Mouse (Mus musculus) splenic B cell, adult 2 months (primary cell): Measurements from ENCODE around the gene Psip1.
A peak's percentile ranks its signal among the peaks of the same experiment; 100 is the strongest.

Experiments used
- DNase-seq: peaks from one replicate; pipeline ENCODE4 v3.0.0-alpha.2; 2011; ENCODE audit warnings: low read depth, low spot score
- H3K27me3 ChIP-seq: 2 replicates; pipeline ENCODE4 v1.6.1; 2012; ENCODE audit warnings: mild to moderate bottlenecking, low read length, moderate library complexity, mixed read lengths; ENCODE audit not compliant: control insufficient read depth, poor library complexity, insufficient read depth, severe bottlenecking
- H3K36me3 ChIP-seq: 2 replicates; pipeline ENCODE4 v1.6.1; 2012; ENCODE audit warnings: mild to moderate bottlenecking, low read length, moderate library complexity, mixed read lengths; ENCODE audit not compliant: control insufficient read depth, poor library complexity, insufficient read depth, severe bottlenecking

Psip1 gene

DNA sequence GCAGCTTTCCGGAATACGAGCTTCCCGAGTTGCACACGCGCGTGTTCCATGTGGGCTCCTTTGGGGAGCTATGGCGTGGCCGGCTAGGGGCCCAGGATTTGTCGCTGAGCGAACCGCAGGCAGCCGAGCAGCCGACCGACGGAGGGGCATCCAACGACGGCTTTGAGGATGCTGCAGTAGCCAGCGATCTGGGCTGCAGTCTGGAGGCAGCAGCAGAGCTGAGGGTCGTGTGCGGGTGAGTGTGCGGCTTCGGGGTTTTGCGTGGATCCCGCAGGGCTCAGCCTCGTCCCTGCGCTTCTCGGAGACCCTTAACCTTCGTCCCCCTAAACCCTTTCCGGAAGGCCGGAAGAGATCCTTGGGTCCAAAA, 68.5 kb downstream of the Psip1 start:
- DNase-seq: no peak
- H3K36me3 ChIP-seq: no peaks in the 10 kb centered on the region
- no peaks in the 10 kb centered on the region for H3K27me3 ChIP-seq

DNA sequence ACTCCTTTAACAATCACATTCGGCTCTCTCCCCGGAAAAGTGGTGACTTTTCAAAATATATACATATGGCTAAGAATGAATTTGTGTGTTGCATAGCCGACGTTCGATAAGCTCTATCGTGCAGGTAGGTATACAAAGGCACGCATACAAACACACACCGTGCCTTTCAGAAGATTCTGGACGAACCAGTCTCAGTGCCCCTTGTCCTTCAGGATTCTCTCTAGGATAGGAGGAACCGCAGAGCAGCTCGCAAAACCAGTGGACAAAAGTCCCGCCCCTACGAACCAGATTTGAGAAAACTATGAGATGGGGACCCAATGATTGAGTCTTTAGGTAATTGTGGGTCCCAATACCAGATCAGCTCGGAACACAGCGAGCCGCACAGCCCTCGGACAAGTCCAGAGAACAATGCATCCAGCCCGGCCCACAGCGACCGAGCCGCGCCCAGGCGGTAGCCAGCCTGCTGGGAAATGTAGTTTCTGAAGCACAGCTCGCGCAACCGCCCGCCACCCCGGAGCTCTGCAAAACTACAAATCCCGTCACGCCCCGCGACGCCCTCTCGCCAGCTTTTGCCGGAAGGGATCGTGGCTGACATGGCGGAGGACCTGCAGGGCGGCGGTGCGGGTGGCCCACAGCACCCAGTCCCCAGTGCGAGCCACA, 69.0 kb downstream of the Psip1 start, which contains the start of gene Snapc3:
Gene Snapc3, plus strand, starts transcription at position 565 of the 660 bp plus-strand sequence.
- peak; percentile 95 for DNase-seq
- Histone ChIP-seq H3K27me3 (no peaks in the 10 kb centered on the region), H3K36me3 (no peaks in the 10 kb centered on the region)

DNA sequence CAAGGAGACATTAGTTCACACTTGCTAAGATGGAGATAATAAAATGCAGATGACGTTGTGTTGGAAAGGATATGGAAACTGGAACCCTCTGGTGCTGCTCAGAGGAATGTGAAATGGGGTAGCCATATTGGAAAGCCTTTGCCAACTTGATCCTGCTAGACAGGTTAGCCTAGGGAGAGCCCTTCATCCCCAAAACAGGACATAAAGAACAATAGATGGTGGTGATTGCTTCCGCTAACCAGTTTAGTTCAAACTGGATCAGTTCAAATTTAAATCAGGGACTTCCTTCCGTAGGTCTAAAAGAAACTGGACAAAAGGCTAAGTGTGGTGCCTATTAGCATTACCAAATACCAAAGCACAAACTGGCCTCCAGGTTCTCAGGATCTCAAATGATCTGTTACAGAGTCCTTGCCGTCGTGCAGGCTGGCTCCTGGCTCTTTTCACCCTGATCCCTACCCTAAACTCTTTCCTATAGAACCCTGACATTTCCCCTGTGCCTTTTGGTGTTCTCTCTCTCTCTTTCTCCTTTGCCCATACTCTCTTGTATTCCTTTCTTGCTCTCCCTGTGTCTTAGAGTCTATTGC, 71.9 kb downstream of the Psip1 start:
- Histone ChIP-seq H3K36me3 (no peaks in the 10 kb centered on the region), H3K27me3 (no peaks in the 10 kb centered on the region)
- DNase-seq: no peak

DNA sequence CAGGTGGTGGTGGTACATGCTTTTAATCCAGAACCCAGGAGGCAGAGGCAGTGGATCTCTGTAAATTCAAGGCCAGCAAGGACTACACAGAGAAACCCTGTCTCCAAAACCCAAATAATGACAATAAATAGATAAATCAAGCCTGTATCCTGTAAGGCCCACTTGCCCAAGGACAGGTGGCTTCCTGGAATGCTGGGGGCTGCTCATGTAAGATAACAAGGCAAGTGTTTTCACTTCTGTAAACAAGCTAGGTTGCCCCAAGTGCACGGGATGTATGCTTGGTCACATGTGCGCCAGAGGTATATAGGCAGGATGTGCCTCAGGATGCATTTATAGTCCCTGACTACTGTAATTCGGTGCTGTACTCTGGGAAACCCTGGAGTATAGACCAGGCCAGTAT, 74.2 kb downstream of the Psip1 start:
- Histone ChIP-seq H3K27me3 (no peaks in the 10 kb centered on the region), H3K36me3 (no peaks in the 10 kb centered on the region)
- no peak for DNase-seq

DNA sequence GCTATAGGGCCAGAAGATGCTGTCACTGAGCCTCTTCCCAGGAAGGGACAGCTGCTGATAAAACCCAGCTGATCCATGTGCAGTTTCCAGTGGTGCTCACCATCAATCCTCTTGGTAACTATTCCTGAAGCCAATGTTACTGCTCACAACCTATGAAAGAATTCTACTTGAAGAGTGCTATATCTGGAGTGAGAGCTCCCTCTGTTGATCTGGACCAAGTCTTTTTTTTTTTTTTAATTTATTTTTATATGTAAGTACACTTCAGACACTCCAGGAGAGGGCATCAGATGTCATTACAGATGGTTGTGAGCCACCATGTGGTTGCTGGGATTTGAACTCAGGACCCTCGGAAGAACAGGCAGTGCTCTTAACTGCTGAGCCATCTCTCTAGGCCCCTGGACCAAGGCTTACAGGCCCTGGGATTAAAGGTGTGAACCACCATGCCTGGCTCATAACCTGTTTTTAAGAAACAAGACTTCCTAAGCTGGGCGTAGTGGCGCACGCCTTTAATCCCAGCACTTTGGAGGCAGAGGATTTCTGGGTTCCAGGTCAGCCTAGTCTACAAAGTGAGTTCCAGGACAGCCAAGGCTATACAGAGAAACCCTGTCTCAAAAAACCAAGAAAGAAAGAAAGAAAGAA, 76.3 kb downstream of the Psip1 start:
- Histone ChIP-seq H3K36me3 (no peaks in the 10 kb centered on the region), H3K27me3 (no peaks in the 10 kb centered on the region)
- peak; percentile 23 for DNase-seq

DNA sequence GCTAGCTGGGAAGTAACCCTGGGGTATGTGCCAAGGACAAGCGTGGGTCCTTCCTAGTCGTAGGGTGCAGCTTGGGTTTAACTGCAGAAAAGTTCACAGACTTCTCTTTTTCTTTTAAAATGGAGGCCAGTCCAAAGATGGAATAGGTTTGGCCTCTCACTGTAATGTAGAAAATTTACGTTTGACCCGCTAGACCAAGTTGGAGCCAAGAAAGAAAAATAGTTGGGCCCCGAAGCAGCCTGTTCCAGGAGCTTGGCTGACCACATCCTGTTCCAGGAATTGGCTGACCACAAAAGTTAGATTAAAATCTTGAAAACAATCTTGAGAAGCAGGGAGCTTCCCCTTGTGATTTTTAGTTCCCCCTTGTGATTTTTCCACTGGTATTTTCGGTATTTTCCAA, 78.6 kb downstream of the Psip1 start:
- no peak for DNase-seq
- Histone ChIP-seq H3K27me3 (no peaks in the 10 kb centered on the region), H3K36me3 (no peaks in the 10 kb centered on the region)
